Comparison of ENCODE assay signal across 16 mouse cellular contexts in the genomic region with DNA sequence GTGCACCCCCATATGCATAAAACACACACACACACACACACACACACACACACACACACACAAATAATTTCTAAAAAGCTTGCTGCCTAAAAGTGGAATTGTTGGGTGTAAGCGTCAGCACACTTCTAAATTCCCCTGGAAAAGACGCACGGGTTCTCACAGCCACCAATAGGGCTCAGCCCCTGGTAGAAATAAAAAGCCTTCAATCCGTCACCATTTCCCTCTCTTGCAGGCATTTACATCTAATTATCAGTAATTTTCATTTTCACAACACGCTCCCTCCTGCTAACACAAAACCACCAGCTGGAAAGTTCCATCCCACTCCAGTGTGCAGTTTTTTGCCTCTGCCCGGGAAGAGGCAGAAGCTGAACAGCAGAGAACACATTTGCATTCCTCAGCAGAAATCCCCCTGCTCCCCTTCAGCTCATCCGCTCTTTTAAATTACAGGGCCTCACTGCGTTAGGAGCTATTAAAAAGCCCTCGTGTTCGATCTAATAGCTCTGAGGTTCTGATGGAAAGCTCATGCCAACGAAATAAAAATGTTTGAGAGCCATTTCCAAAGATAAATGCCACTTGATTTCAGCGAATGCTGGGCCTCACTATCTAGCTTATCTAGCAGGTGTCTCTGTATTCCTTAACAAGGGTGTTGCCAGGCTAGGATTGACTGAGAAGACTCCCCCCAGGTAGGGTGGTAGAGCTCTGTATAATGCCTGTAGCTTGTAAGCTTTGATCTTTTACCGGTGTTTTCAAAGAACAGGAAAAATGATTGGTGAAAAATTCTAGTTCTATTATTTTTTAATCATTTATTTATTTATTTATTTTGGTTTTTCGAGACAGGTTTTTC. TPM values are rescaled to one million over a fixed set of nuclear protein-coding genes. Genes with fewer than 3 reads are reported as not detected.
DNase-seq lines count a peak whose midpoint lies in the region; ATAC-seq and TF ChIP-seq lines count a peak whose summit lies in the region.
"Had no signal": no experiment of that assay in that cellular context is flagged by ENCODE, and none has a peak within 500 bp of the region (broad histone marks: within the 10 kb centered on the region; RNA-seq: fewer than 3 reads in every experiment).

No protein-coding gene starts in this region.

- TF ChIP-seq POLR2A in CH12.LX (IDR thresholded peaks at IDR 0.05; ENCODE audit: low read depth, low read length) = no peak

- H3K9me3 ChIP-seq in hindbrain, embryonic 15.5 days = no peaks in the 10 kb centered on the region
- no peaks in the 10 kb centered on the region for H3K9me3 ChIP-seq in hindbrain, embryonic 12.5 days (replicated peaks)
- H3K9me3 ChIP-seq in CH12.LX (replicated peaks; ENCODE audit: low read length) = peaks cover 5% of the 10 kb centered on the region
- H3K9me3 ChIP-seq in forebrain, embryonic 14.5 days (replicated peaks; ENCODE audit: control insufficient read depth, low read length) = no peaks in the 10 kb centered on the region
- H3K9me3 ChIP-seq: G1E had no signal

- H3K79me2 ChIP-seq in CH12.LX (replicated peaks; ENCODE audit: control insufficient read depth, extremely low read depth, insufficient read depth, poor library complexity, severe bottlenecking) = no peaks in the 10 kb centered on the region

- 0 out of 2 replicates have a peak, but pooled peaks cover 5% of the 10 kb centered on the region for H3K4me1 ChIP-seq in hindbrain, embryonic 15.5 days (replicated peaks)
- no peaks in the 10 kb centered on the region for H3K4me1 ChIP-seq in hindbrain, embryonic 12.5 days
- H3K4me1 ChIP-seq in CH12.LX (ENCODE audit: control insufficient read depth in 1 of 2, insufficient read depth in 2 of 2) = peaks cover 6 to 17% of the 10 kb centered on the region in 2 experiments; a peak in 3 of 4 replicates
- peaks cover 5% of the 10 kb centered on the region for H3K4me1 ChIP-seq in forebrain, embryonic 14.5 days (ENCODE audit: control insufficient read depth, insufficient read depth, low read length)

- 56% methylated on average over 14 of the region's 14 CpGs for WGBS in hindbrain, embryonic 15.5 days
- WGBS in hindbrain, embryonic 12.5 days = 75% methylated on average over 14 of the region's 14 CpGs
- WGBS in forebrain, embryonic 14.5 days = 49% methylated on average over 14 of the region's 14 CpGs

- no peak overlapping the region for H3K9ac ChIP-seq in hindbrain, embryonic 15.5 days
- H3K9ac ChIP-seq in hindbrain, embryonic 12.5 days = no peak overlapping the region
- no peak overlapping the region; the same call in 1 of the 2 replicates for H3K9ac ChIP-seq in CH12.LX (ENCODE audit: insufficient read depth, low read depth)
- 0 out of 2 replicates have a peak overlapping the region, but pooled peaks have one; percentile 17 for H3K9ac ChIP-seq in forebrain, embryonic 14.5 days (ENCODE audit: low read length)
- H3K9ac ChIP-seq: heart, embryonic 12.5 days had no signal

- no peaks in the 10 kb centered on the region for H3K27me3 ChIP-seq in hindbrain, embryonic 15.5 days
- H3K27me3 ChIP-seq in hindbrain, embryonic 12.5 days = no peaks in the 10 kb centered on the region
- no peaks in the 10 kb centered on the region for H3K27me3 ChIP-seq in CH12.LX (replicated peaks)
- no peaks in the 10 kb centered on the region for H3K27me3 ChIP-seq in forebrain, embryonic 14.5 days (replicated peaks; ENCODE audit: control insufficient read depth, insufficient read depth, low read length)

- peak; percentile 59 for DNase-seq in CH12.LX (ENCODE audit: extremely low read depth)
- peak; percentile 83 for DNase-seq in forebrain, embryonic 14.5 days (ENCODE audit: low spot score)
- peak; percentile 45 to 47 for DNase-seq in layer of hippocampus, postnatal 36 days
- no peak for DNase-seq in spleen, postnatal 4 days (ENCODE audit: low spot score in 2 of 2)
- DNase-seq in natural killer cell, adult 2 months (ENCODE audit: low spot score in 2 of 2) = no peak
- DNase-seq: cerebellum, adult 9-11 months; heart, postnatal 36 days; kidney, postnatal 14 days; lung, adult 18-20 months had no signal

- peak; percentile 65 for TF ChIP-seq EP300 in CH12.LX (IDR thresholded peaks at IDR 0.05; ENCODE audit: low read length)

- no peak overlapping the region for H3K4me3 ChIP-seq in hindbrain, embryonic 15.5 days
- H3K4me3 ChIP-seq in hindbrain, embryonic 12.5 days = no peak overlapping the region
- H3K4me3 ChIP-seq in CH12.LX (replicated peaks in 1 of 3; ENCODE audit: low read depth in 2 of 3, low read length in 2 of 3, poor library complexity in 1 of 3) = no peak overlapping the region
- H3K4me3 ChIP-seq in forebrain, embryonic 14.5 days (ENCODE audit: low read depth, low read length) = no peak overlapping the region
- H3K4me3 ChIP-seq: heart, embryonic 12.5 days had no signal

- dilution Hi-C loops in CH12.LX (cut with MboI; ENCODE audit: extremely low pct_ligation_motif_present, extremely low pct_unique_long_range_greater_than_20kb, low sequenced_read_pairs) = no loop called here

- peak overlapping the region; percentile 59 for H3K27ac ChIP-seq in hindbrain, embryonic 15.5 days (replicated peaks)
- no peak overlapping the region for H3K27ac ChIP-seq in hindbrain, embryonic 12.5 days
- no peak overlapping the region for H3K27ac ChIP-seq in CH12.LX (ENCODE audit: insufficient read depth, low read depth)
- H3K27ac ChIP-seq in forebrain, embryonic 14.5 days (ENCODE audit: low read depth, low read length) = peak overlapping the region; percentile 72
- H3K27ac ChIP-seq: stomach, postnatal 0 days had no signal

- TF ChIP-seq CTCF in CH12.LX (conservative IDR thresholded peaks at IDR 0.05 in 1 of 2, IDR thresholded peaks at IDR 0.05 in 1 of 2; ENCODE audit: low read depth in 2 of 2, low read length in 2 of 2) = no peak

- no peak overlapping the region for H3K4me2 ChIP-seq in hindbrain, embryonic 15.5 days
- no peak overlapping the region for H3K4me2 ChIP-seq in hindbrain, embryonic 12.5 days (replicated peaks)
- peak overlapping the region; percentile 75; the same call in 1 of the 2 replicates for H3K4me2 ChIP-seq in CH12.LX (ENCODE audit: insufficient read depth, low read depth, poor library complexity, severe bottlenecking)
- H3K4me2 ChIP-seq in forebrain, embryonic 14.5 days (ENCODE audit: low read length) = no peak overlapping the region
- H3K4me2 ChIP-seq: heart, embryonic 12.5 days had no signal

- TF ChIP-seq RAD21 in CH12.LX (IDR thresholded peaks at IDR 0.05; ENCODE audit: low read depth, low read length) = no peak

- ATAC-seq in hindbrain, embryonic 15.5 days (ENCODE audit: low FRiP score, low read depth) = peak; percentile 68
- no peak for ATAC-seq in hindbrain, embryonic 12.5 days (ENCODE audit: low FRiP score)
- ATAC-seq in forebrain, embryonic 14.5 days = peak; percentile 84
- no peak for ATAC-seq in megakaryocyte progenitor cell, adult 5-6 weeks (replicated peaks; ENCODE audit: poor library complexity)
- ATAC-seq: intestine, postnatal 0 days had no signal

- in situ Hi-C loops in CH12.LX (cut with MboI; ENCODE audit: low pct_ligation_motif_present, low pct_unique_long_range_greater_than_20kb, low sequenced_read_pairs) = no loop called here

- no peaks in the 10 kb centered on the region for H3K36me3 ChIP-seq in hindbrain, embryonic 15.5 days
- H3K36me3 ChIP-seq in hindbrain, embryonic 12.5 days = no peaks in the 10 kb centered on the region
- H3K36me3 ChIP-seq in CH12.LX (replicated peaks in 1 of 2; ENCODE audit: control insufficient read depth in 1 of 2, insufficient read depth in 1 of 2, low read length in 1 of 2) = no peaks in the 10 kb centered on the region
- no peaks in the 10 kb centered on the region for H3K36me3 ChIP-seq in forebrain, embryonic 14.5 days (ENCODE audit: control insufficient read depth, insufficient read depth, low read length)
- H3K36me3 ChIP-seq: G1E; heart, embryonic 12.5 days had no signal

TF ChIP-seq in CH12.LX, 34 proteins besides CTCF, POLR2A, EP300 and RAD21:
- TF ChIP-seq MYC (IDR thresholded peaks at IDR 0.05; ENCODE audit: low read depth, low read length) (0 out of 2 replicates have a peak, but pooled peaks have one; percentile 14), ELF1 (IDR thresholded peaks at IDR 0.05; ENCODE audit: low read depth, low read length) (no peak), JUND (conservative IDR thresholded peaks at IDR 0.05; ENCODE audit: low read depth, low read length) (no peak), PAX5 (IDR thresholded peaks at IDR 0.05; ENCODE audit: low read length) (no peak), MAFK (IDR thresholded peaks at IDR 0.05; ENCODE audit: insufficient replicate concordance, low read length) (peak; percentile 58), BHLHE40 (IDR thresholded peaks at IDR 0.05; ENCODE audit: low read depth, low read length) (peak; percentile 47; the same call in 1 of the 2 replicates), IRF4 (IDR thresholded peaks at IDR 0.05; ENCODE audit: low read depth, low read length) (peak; percentile 71), JUN (IDR thresholded peaks at IDR 0.05; ENCODE audit: insufficient read depth, low read depth, low read length) (no peak), CHD1 (IDR thresholded peaks at IDR 0.05; ENCODE audit: low read depth, low read length) (no peak), ETS1 (conservative IDR thresholded peaks at IDR 0.05; ENCODE audit: low read depth, low read length) (peak; percentile 70; the same call in 1 of the 2 replicates), TCF12 (IDR thresholded peaks at IDR 0.05; ENCODE audit: low read depth, low read length) (0 out of 2 replicates have a peak, but pooled peaks have one; percentile 19), ZC3H11A (IDR thresholded peaks at IDR 0.05; ENCODE audit: low read depth, low read length) (no peak), MXI1 (IDR thresholded peaks at IDR 0.05; ENCODE audit: low read depth, low read length) (no peak), ZNF384 (IDR thresholded peaks at IDR 0.05; ENCODE audit: low read depth, low read length) (peak; percentile 68), RCOR1 (conservative IDR thresholded peaks at IDR 0.05; ENCODE audit: low read depth, low read length) (no peak), MEF2A (IDR thresholded peaks at IDR 0.05; ENCODE audit: borderline replicate concordance, low read depth, low read length) (peak; percentile 72; the same call in 1 of the 2 replicates)
TF ChIP-seq in CH12.LX: peak in this region for 8.

RNA-seq across cellular contexts. Expression of a gene that starts 6.2 kb away (rescaled TPM):
- polyA plus RNA-seq in hindbrain, embryonic 15.5 days (2015; fragmentation: Nextera tagmentation; extraction: Ambion mirVana) = 45.5 and 47.1 TPM in 2 replicates
- 54.5 and 57.7 TPM in 2 replicates for polyA plus RNA-seq in hindbrain, embryonic 12.5 days (2016; fragmentation: Nextera tagmentation; extraction: Ambion mirVana)
- total RNA-seq in CH12.LX (2012; rRNA removed) (29.3 and 43.3 TPM in 2 replicates), CH12.LX (2014; rRNA removed) (39.8 and 40.5 TPM in 2 replicates)
- 40.4 and 41.1 TPM in 2 replicates for polyA plus RNA-seq in CH12.LX (2012; ENCODE audit: insufficient read length, low read depth)
- 64.8 and 69.6 TPM in 2 replicates for polyA plus RNA-seq in forebrain, embryonic 14.5 days (2014; fragmentation: Nextera tagmentation; extraction: Ambion mirVana)
- 10 to 100 TPM; 16.2 to 17.3 TPM for total RNA-seq in layer of hippocampus, postnatal 36 days (2021)
- 54.3 and 55.0 TPM in 2 replicates for total RNA-seq in megakaryocyte progenitor cell, adult 5-6 weeks (2015)
- 49.5 and 50.6 TPM in 2 replicates for total RNA-seq in megakaryocyte progenitor cell, adult 5-6 weeks (2017)

Comparison
In these comparisons a context has a peak if more than half of its experiments do, and no peak if none do; other contexts are left out.
1. ATAC-seq: peak in hindbrain, embryonic 15.5 days (single experiment) and forebrain, embryonic 14.5 days (single experiment); none in hindbrain, embryonic 12.5 days (single experiment) and megakaryocyte progenitor cell, adult 5-6 weeks (single experiment).
2. H3K27ac ChIP-seq: peak in hindbrain, embryonic 15.5 days (single experiment) and forebrain, embryonic 14.5 days (single experiment); none in hindbrain, embryonic 12.5 days (single experiment) and CH12.LX (single experiment).
3. DNase-seq: peak in CH12.LX (single experiment), forebrain, embryonic 14.5 days (single experiment) and layer of hippocampus, postnatal 36 days (2 of 2); none in spleen, postnatal 4 days (0 of 2) and natural killer cell, adult 2 months (0 of 2).